Mouse (Mus musculus) MEL (cell line): ENCODE data around the gene Dlg2. TPM values are rescaled to one million over a fixed set of nuclear protein-coding genes. Genes with fewer than 3 reads are reported as not detected.

Experiments
- DNase-seq: peaks from one replicate; pipeline ENCODE4 v3.0.0; 2011; ENCODE audit warnings: low read depth, low spot score
- H3K27ac ChIP-seq: 2 replicates; pipeline ENCODE4 v1.5.1; 2012; ENCODE audit warnings: low read depth, mild to moderate bottlenecking, control low read depth, low read length, moderate library complexity; ENCODE audit not compliant: control insufficient read depth
- H3K27me3 ChIP-seq, 2 experiments: fragments of 150-350 bp in 1 of 2; sonication (generic) in 1 of 2; 2 replicates each; pipeline ENCODE4 v1.6.1; 2012; ENCODE audit warnings: low read length in 2 of 2, mild to moderate bottlenecking in 2 of 2, improper control_type of control experiment in 1 of 2, moderate library complexity in 1 of 2; ENCODE audit not compliant: insufficient read depth in 2 of 2, control insufficient read depth in 1 of 2
- H3K36me3 ChIP-seq, 2 experiments: 2 replicates each; pipeline ENCODE4 v1.6.1; 2012 to 2014; ENCODE audit warnings: low read length in 2 of 2, improper control_type of control experiment in 1 of 2, inconsistent platforms in 1 of 2, mild to moderate bottlenecking in 1 of 2; ENCODE audit not compliant: insufficient read depth in 2 of 2, control insufficient read depth in 1 of 2
- H3K4me1 ChIP-seq, 2 experiments: fragments of 150-350 bp in 1 of 2; sonication (generic) in 1 of 2; 2 replicates each; pipeline ENCODE4 v1.6.1; 2012; ENCODE audit warnings: low read length in 2 of 2, improper control_type of control experiment in 1 of 2, mild to moderate bottlenecking in 1 of 2; ENCODE audit not compliant: insufficient read depth in 2 of 2, control insufficient read depth in 1 of 2
- H3K4me3 ChIP-seq, 2 experiments: fragments of 150-350 bp in 1 of 2; sonication (generic) in 1 of 2; 2 replicates each; pipeline ENCODE4 v1.5.1; 2012; ENCODE audit warnings: low read depth in 2 of 2, low read length in 2 of 2, mild to moderate bottlenecking in 2 of 2, moderate library complexity in 2 of 2, control low read depth in 1 of 2, improper control_type of control experiment in 1 of 2; ENCODE audit not compliant: control insufficient read depth in 1 of 2, insufficient read depth in 1 of 2
- H3K79me2 ChIP-seq: 2 replicates; pipeline ENCODE4 v1.6.1; 2012; ENCODE audit warnings: mild to moderate bottlenecking, low read length, moderate library complexity; ENCODE audit not compliant: control insufficient read depth, poor library complexity, insufficient read depth
- H3K9ac ChIP-seq: 2 replicates; pipeline ENCODE4 v1.6.1; 2012; ENCODE audit warnings: low read depth, mild to moderate bottlenecking, control low read depth, low read length, moderate library complexity; ENCODE audit not compliant: control insufficient read depth, poor library complexity, severe bottlenecking
- H3K9me3 ChIP-seq: fragments of 150-350 bp; sonication (generic); replicated peaks from 2 replicates; pipeline ENCODE4 v1.6.1; 2012; ENCODE audit warnings: mild to moderate bottlenecking, low read length, improper control_type of control experiment, moderate library complexity; ENCODE audit not compliant: insufficient read depth
- BHLHE40 ChIP-seq: IDR thresholded peaks from 2 replicates; pipeline ENCODE4 v1.6.1; 2012; ENCODE audit warnings: low read depth, mild to moderate bottlenecking, inconsistent platforms, low read length, improper control_type of control experiment, borderline replicate concordance
- CHD2 ChIP-seq: IDR thresholded peaks from 2 replicates; pipeline ENCODE4 v1.6.1; 2011; ENCODE audit warnings: low read length, improper control_type of control experiment
- CTCF ChIP-seq, 3 experiments: IDR thresholded peaks in 2 of 3; conservative IDR thresholded peaks in 1 of 3; 2 replicates each; pipeline ENCODE4 v1.5.1; 2011 to 2012; ENCODE audit warnings: low read length in 3 of 3, low read depth in 2 of 3, mild to moderate bottlenecking in 2 of 3, improper control_type of control experiment in 1 of 3, inconsistent platforms in 1 of 3, mixed read lengths in 1 of 3, moderate library complexity in 1 of 3; ENCODE audit not compliant: control insufficient read depth in 1 of 3, insufficient read depth in 1 of 3, poor library complexity in 1 of 3, severe bottlenecking in 1 of 3
- E2F4 ChIP-seq: IDR thresholded peaks from 2 replicates; pipeline ENCODE4 v1.6.1; 2011; ENCODE audit warnings: low read depth, low read length, improper control_type of control experiment, borderline replicate concordance
- ELF1 ChIP-seq: IDR thresholded peaks from 2 replicates; pipeline ENCODE4 v1.6.1; 2014; ENCODE audit warnings: low read depth, mild to moderate bottlenecking, inconsistent platforms, low read length, improper control_type of control experiment, moderate library complexity
- EP300 ChIP-seq, 2 experiments: IDR thresholded peaks; 2 replicates each; pipeline ENCODE4 v1.6.1; 2011; ENCODE audit warnings: improper control_type of control experiment in 2 of 2, low read length in 2 of 2, low read depth in 1 of 2, mild to moderate bottlenecking in 1 of 2
- ETS1 ChIP-seq: IDR thresholded peaks from 2 replicates; pipeline ENCODE4 v1.6.1; 2012; ENCODE audit warnings: low read depth, mild to moderate bottlenecking, inconsistent platforms, low read length, improper control_type of control experiment, moderate library complexity
- GABPA ChIP-seq: IDR thresholded peaks from 2 replicates; pipeline ENCODE4 v1.6.1; 2012; ENCODE audit warnings: low read depth, mild to moderate bottlenecking, inconsistent platforms, low read length, improper control_type of control experiment, moderate library complexity
- HCFC1 ChIP-seq: IDR thresholded peaks from 2 replicates; pipeline ENCODE4 v1.6.1; 2012; ENCODE audit warnings: low read depth, mild to moderate bottlenecking, inconsistent platforms, low read length, improper control_type of control experiment, moderate library complexity
- JUND ChIP-seq: IDR thresholded peaks from 2 replicates; pipeline ENCODE4 v1.6.1; 2011; ENCODE audit warnings: low read depth, mild to moderate bottlenecking, improper control_type of control experiment, low read length
- KAT2A ChIP-seq: conservative IDR thresholded peaks from 2 replicates; pipeline ENCODE4 v1.6.1; 2012; ENCODE audit warnings: low read depth, low read length, improper control_type of control experiment, inconsistent platforms
- MAX ChIP-seq: IDR thresholded peaks from 2 replicates; pipeline ENCODE4 v1.6.1; 2011; ENCODE audit warnings: low read length, improper control_type of control experiment
- MAZ ChIP-seq: IDR thresholded peaks from 2 replicates; pipeline ENCODE4 v1.6.1; 2012; ENCODE audit warnings: low read depth, mild to moderate bottlenecking, inconsistent platforms, low read length, improper control_type of control experiment
- MEF2A ChIP-seq: IDR thresholded peaks from 2 replicates; pipeline ENCODE4 v1.6.1; 2014; ENCODE audit warnings: low read depth, mild to moderate bottlenecking, inconsistent platforms, low read length, improper control_type of control experiment; ENCODE audit not compliant: poor library complexity, insufficient replicate concordance, severe bottlenecking; ENCODE audit errors: extremely low read depth
- MXI1 ChIP-seq: IDR thresholded peaks from 2 replicates; pipeline ENCODE4 v1.6.1; 2011; ENCODE audit warnings: mild to moderate bottlenecking, low read depth, low read length, improper control_type of control experiment
- MYC ChIP-seq: IDR thresholded peaks from 2 replicates; pipeline ENCODE4 v1.6.1; 2011; ENCODE audit warnings: low read depth, mild to moderate bottlenecking, low read length, improper control_type of control experiment, moderate library complexity
- NELFE ChIP-seq: IDR thresholded peaks from 2 replicates; pipeline ENCODE4 v1.6.1; 2011; ENCODE audit warnings: low read depth, low read length, improper control_type of control experiment
- POLR2A ChIP-seq, 2 experiments: IDR thresholded peaks; 2 replicates each; pipeline ENCODE4 v1.6.1; 2011 to 2012; ENCODE audit warnings: low read length in 2 of 2, mild to moderate bottlenecking in 2 of 2, control low read depth in 1 of 2, improper control_type of control experiment in 1 of 2, low read depth in 1 of 2, moderate library complexity in 1 of 2; ENCODE audit not compliant: control insufficient read depth in 1 of 2, insufficient read depth in 1 of 2, poor library complexity in 1 of 2
- POLR2AphosphoS2 ChIP-seq: IDR thresholded peaks from 2 replicates; pipeline ENCODE4 v1.6.1; 2011; ENCODE audit warnings: low read length, improper control_type of control experiment
- RAD21 ChIP-seq: IDR thresholded peaks from 2 replicates; pipeline ENCODE4 v1.6.1; 2011; ENCODE audit warnings: mild to moderate bottlenecking, low read depth, low read length, improper control_type of control experiment
- RCOR1 ChIP-seq: IDR thresholded peaks from 2 replicates; pipeline ENCODE4 v1.6.1; 2012; ENCODE audit warnings: low read depth, mild to moderate bottlenecking, inconsistent platforms, low read length, improper control_type of control experiment
- SIN3A ChIP-seq: IDR thresholded peaks from 2 replicates; pipeline ENCODE4 v1.6.1; 2012; ENCODE audit warnings: low read length, improper control_type of control experiment, inconsistent platforms
- UBTF ChIP-seq: IDR thresholded peaks from 2 replicates; pipeline ENCODE4 v1.6.1; 2012; ENCODE audit warnings: low read depth, mild to moderate bottlenecking, inconsistent platforms, low read length, improper control_type of control experiment, moderate library complexity, borderline replicate concordance; ENCODE audit not compliant: insufficient read depth
- ZC3H11A ChIP-seq: IDR thresholded peaks from 2 replicates; pipeline ENCODE4 v1.6.1; 2012; ENCODE audit warnings: low read depth, mild to moderate bottlenecking, inconsistent platforms, low read length, improper control_type of control experiment
- ZKSCAN1 ChIP-seq: IDR thresholded peaks from 2 replicates; pipeline ENCODE4 v1.6.1; 2012; ENCODE audit warnings: low read depth, mild to moderate bottlenecking, inconsistent platforms, low read length, improper control_type of control experiment, moderate library complexity
- ZMIZ1 ChIP-seq: IDR thresholded peaks from 2 replicates; pipeline ENCODE4 v1.6.1; 2012; ENCODE audit warnings: low read depth, mild to moderate bottlenecking, inconsistent platforms, low read length, improper control_type of control experiment, moderate library complexity
- ZNF384 ChIP-seq: IDR thresholded peaks from 2 replicates; pipeline ENCODE4 v1.6.1; 2012; ENCODE audit warnings: low read depth, mild to moderate bottlenecking, inconsistent platforms, low read length, improper control_type of control experiment
- polyA plus RNA-seq, 2 experiments: library from polyadenylated mRNA; stranded (reverse) in 1 of 2; unstranded in 1 of 2; fragments of >175 nt in 1 of 2; fragments of >200 nt in 1 of 2; gene quantifications; 2 replicates each; pipeline versions ENCODE4 v1.2.1 to v1.2.4; 2012; ENCODE audit warnings: low replicate concordance in 2 of 2, low read depth in 1 of 2; ENCODE audit not compliant: insufficient read length in 2 of 2, insufficient read depth in 1 of 2, missing spikeins in 1 of 2
- total RNA-seq: library from RNA; depleted of rRNA; stranded (reverse); fragments of 300-350 nt; gene quantifications from 2 replicates; pipeline ENCODE4 v1.2.3, GENCODE M21; 2012

The Dlg2 gene
- total and polyA plus RNA-seq, 3 experiments = 0.04 TPM; not detected in 2

DNA sequence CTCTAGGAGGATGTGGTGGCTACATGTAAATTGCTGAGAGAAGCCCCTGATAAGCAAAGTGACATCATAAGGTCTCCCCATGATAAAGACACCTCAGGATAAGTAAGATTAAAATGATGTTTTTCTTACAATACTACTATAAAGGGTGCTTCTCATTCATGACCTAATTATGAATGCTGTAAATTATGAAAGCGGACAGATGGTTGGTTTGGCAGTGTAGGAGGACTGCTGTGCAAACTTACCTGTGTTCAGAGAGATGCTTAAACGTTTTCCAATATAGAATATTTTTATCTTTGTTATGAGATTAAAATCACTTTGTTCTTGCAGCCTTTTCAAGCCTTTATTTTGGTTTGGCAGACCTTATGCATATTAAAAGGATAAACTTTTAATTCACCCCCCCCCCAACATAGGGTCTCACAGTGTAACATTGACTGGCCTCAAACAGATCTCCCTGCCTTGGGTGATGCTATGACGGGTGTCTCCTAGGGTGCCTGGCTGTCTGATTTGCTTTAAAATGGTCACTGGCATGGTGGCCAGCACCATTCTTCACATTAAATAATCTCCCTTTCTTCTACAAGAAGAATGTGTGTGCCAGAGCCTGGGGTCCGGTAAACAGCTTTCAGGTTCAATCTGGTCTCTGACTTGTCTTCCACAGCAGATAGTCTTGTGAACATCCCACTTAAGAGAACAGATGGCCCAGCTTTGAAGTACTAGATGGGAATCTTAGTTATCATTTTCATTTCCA is 1529.4 kb downstream of the Dlg2 start:
- DNase-seq = no peak
- no peak overlapping the region for H3K9ac ChIP-seq
- no peak overlapping the region for H3K4me3 ChIP-seq
- H3K9me3 ChIP-seq = no peaks in the 10 kb centered on the region
- no peaks in the 10 kb centered on the region for H3K4me1 ChIP-seq
- no peaks in the 10 kb centered on the region for H3K79me2 ChIP-seq
- H3K27ac ChIP-seq = no peak overlapping the region
- H3K36me3 ChIP-seq = no peaks in the 10 kb centered on the region
- H3K27me3 ChIP-seq = no peaks in the 10 kb centered on the region
- TF ChIP-seq ELF1 (no peak), POLR2A (IDR thresholded peaks at IDR 0.05; ENCODE audit: control insufficient read depth in 1 of 2, insufficient read depth in 1 of 2, low read depth in 1 of 2, low read length in 2 of 2, poor library complexity in 1 of 2) (no peak), RCOR1 (no peak), RAD21 (no peak), CTCF (IDR thresholded peaks at IDR 0.05 in 2 of 3, conservative IDR thresholded peaks at IDR 0.05 in 1 of 3; ENCODE audit: control insufficient read depth in 1 of 3, insufficient read depth in 1 of 3, low read depth in 2 of 3, low read length in 3 of 3, poor library complexity in 1 of 3, severe bottlenecking in 1 of 3) (no peak), ZNF384 (no peak), POLR2AphosphoS2 (no peak), E2F4 (no peak), MAX (no peak), NELFE (no peak), EP300 (IDR thresholded peaks at IDR 0.05; ENCODE audit: low read depth in 1 of 2, low read length in 2 of 2) (no peak), SIN3A (no peak), ZKSCAN1 (no peak), UBTF (no peak)

DNA sequence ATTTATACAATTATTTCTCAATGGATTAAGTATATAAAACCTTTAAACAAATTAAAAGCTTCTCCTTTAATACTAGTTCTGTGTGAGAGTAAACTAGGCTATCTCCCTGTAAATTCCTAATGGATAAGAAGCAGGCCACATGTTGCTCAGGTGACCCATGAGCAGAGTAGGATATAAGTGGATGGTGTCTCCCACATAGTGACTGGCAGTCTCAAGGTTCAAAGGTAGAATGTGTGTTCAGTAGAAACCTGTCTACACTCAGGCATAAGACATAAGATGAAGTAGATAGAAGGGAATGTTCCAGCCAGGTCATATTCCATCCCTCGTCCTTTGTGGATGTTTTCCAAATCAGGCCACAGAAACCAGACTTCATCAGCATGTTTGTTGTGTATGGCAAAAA is 1532.2 kb downstream of the Dlg2 start:
- TF ChIP-seq JUND (no peak), CHD2 (no peak), MEF2A (no peak), MAZ (no peak), E2F4 (no peak), GABPA (no peak), KAT2A (no peak), ETS1 (no peak), MXI1 (no peak), BHLHE40 (no peak), POLR2A (IDR thresholded peaks at IDR 0.05; ENCODE audit: control insufficient read depth in 1 of 2, insufficient read depth in 1 of 2, low read depth in 1 of 2, low read length in 2 of 2, poor library complexity in 1 of 2) (no peak), ZMIZ1 (no peak), HCFC1 (no peak), ZC3H11A (no peak), MYC (no peak)
- Histone ChIP-seq H3K9me3 (no peaks in the 10 kb centered on the region), H3K36me3 (no peaks in the 10 kb centered on the region), H3K9ac (no peak overlapping the region), H3K4me1 (no peaks in the 10 kb centered on the region), H3K79me2 (no peaks in the 10 kb centered on the region), H3K27ac (no peak overlapping the region), H3K27me3 (no peaks in the 10 kb centered on the region), H3K4me3 (no peak overlapping the region)
- no peak for DNase-seq
